Mouse (Mus musculus): Measurements from ENCODE around the gene D11Wsu47e.

DNA sequence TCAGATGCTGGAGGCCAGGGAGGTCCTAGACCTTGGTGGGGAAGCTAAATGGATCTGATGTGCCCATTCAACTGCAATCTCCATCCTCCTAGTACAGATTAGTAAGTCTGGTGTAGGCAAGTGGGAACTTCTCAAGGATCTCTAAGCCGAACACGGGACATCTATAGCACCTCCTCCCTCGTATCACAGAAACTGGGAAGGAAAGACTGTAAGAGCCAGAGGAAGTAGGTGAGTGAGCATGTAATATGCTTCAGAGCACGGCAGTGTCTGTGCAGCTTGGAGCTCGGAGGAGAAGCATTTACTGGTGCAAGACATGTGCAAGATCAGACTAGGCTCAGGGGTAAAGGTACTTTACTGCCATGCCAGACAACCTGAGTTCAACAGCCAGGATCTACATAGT, 15.4 kb upstream of the D11Wsu47e start:
- TF ChIP-seq ZNF384 (IDR thresholded peaks at IDR 0.05; ENCODE audit: low read depth, low read length): no peak
- TF ChIP-seq ZC3H11A (IDR thresholded peaks at IDR 0.05; ENCODE audit: borderline replicate concordance, low read depth, low read length): no peak
- TF ChIP-seq MAFK (IDR thresholded peaks at IDR 0.05; ENCODE audit: insufficient read depth, low read depth, low read length): no peak

Measured in ES-E14 (cell line).